Comparison of ENCODE assay signal across 24 mouse cellular contexts in the genomic region with DNA sequence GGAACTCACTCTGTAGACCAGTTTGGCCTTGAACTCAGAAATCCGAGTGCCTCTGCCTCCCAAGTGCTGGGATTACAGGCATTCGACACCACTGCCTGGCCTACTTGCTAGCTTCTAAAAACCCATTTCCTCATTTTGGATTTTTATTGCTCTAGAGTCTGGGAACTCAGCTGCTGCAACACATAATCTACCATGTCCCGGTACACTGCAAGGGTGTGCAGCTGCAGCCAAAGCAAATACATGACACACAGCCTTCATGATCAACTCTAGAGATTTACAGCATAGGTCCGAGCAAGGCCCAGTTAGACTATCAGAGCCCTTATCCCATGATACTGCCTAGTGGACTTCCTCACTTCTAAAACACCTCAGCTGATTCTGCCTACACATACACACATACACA. TPM values are rescaled to one million over a fixed set of nuclear protein-coding genes. Genes with fewer than 3 reads are reported as not detected.
"Had no signal": no experiment of that assay in that cellular context is flagged by ENCODE, and none has a peak within 500 bp of the region (broad histone marks: within the 10 kb centered on the region; RNA-seq: fewer than 3 reads in every experiment).

No protein-coding gene starts in this region.

- H3K9me3 ChIP-seq: kidney, embryonic 15.5 days; limb, embryonic 13.5 days; lung, embryonic 15.5 days; megakaryocyte, embryonic 14.5 days; midbrain, embryonic 10.5 days; midbrain, embryonic 15.5 days; neural tube, embryonic 12.5 days; neural tube, embryonic 15.5 days had no signal

- H3K27me3 ChIP-seq: kidney, embryonic 15.5 days; limb, embryonic 13.5 days; lung, embryonic 15.5 days; megakaryocyte, embryonic 14.5 days; midbrain, embryonic 15.5 days; neural tube, embryonic 12.5 days; neural tube, embryonic 15.5 days had no signal

- H3K9ac ChIP-seq: kidney, embryonic 15.5 days; limb, embryonic 13.5 days; lung, embryonic 15.5 days; midbrain, embryonic 15.5 days; neural tube, embryonic 12.5 days; neural tube, embryonic 15.5 days had no signal

- H3K4me3 ChIP-seq: kidney, embryonic 15.5 days; left cerebral cortex, adult 2 months; limb, embryonic 13.5 days; lung, embryonic 15.5 days; megakaryocyte, embryonic 14.5 days; midbrain, embryonic 10.5 days; midbrain, embryonic 15.5 days; neural tube, embryonic 12.5 days; neural tube, embryonic 15.5 days had no signal

- DNase-seq: kidney, adult 11 months; kidney, adult 8-10 months; kidney, postnatal 10 days; kidney, postnatal 36 days; layer of hippocampus, postnatal 36 days; lung, adult 18-20 months; lung, postnatal 10 days; lung, postnatal 36 days; right cerebral cortex, adult 18-20 months; right cerebral cortex, postnatal 14 days; right cerebral cortex, postnatal 4 days; thymus, adult 2 months; thymus, postnatal 14 days; thymus, postnatal 4 days had no signal

- H3K27ac ChIP-seq: left cerebral cortex, adult 2 months; limb, embryonic 13.5 days; lung, embryonic 15.5 days; midbrain, embryonic 10.5 days; midbrain, embryonic 15.5 days; neural tube, embryonic 12.5 days; neural tube, embryonic 15.5 days; stomach, postnatal 0 days had no signal

- H3K4me2 ChIP-seq: kidney, embryonic 15.5 days; limb, embryonic 13.5 days; lung, embryonic 15.5 days; midbrain, embryonic 15.5 days; neural tube, embryonic 12.5 days; neural tube, embryonic 15.5 days had no signal

- ATAC-seq: midbrain, embryonic 15.5 days had no signal

- H3K4me1 ChIP-seq: midbrain, embryonic 15.5 days; neural tube, embryonic 12.5 days; neural tube, embryonic 15.5 days had no signal

RNA-seq across cellular contexts. Expression of a gene that starts 23.0 kb away (rescaled TPM):
- polyA plus RNA-seq: midbrain, embryonic 10.5 days had no signal
